Mouse (Mus musculus) kidney, adult 18-20 months (tissue): ENCODE results near the gene Gm20538.

Source experiments
- DNase-seq: peaks from one replicate; pipeline ENCODE4 v3.0.0; 2021

The Gm20538 gene

DNA sequence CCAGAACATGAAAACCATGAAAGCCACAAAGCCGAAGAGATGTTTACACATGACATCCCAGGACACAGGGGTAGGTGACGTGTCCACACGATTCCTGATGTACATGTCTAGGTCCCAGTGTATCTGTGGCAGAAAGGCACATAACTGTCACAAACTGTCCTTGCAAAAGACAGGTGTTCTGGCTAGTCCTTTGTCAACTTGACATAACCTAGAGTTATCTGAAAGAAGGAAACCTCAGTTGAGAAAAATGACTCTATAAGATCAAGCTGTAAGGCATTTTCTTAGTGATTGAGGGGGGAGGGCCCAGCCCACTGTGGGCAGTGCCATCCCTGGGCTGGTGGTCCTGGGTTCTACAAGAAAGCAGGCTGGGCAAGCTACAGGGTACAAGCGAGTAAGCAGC is at the start of gene Gm20538:
Gm20538 (minus strand) TSS at position 101 of the 400 bp plus-strand sequence.
- DNase-seq = no peak

DNA sequence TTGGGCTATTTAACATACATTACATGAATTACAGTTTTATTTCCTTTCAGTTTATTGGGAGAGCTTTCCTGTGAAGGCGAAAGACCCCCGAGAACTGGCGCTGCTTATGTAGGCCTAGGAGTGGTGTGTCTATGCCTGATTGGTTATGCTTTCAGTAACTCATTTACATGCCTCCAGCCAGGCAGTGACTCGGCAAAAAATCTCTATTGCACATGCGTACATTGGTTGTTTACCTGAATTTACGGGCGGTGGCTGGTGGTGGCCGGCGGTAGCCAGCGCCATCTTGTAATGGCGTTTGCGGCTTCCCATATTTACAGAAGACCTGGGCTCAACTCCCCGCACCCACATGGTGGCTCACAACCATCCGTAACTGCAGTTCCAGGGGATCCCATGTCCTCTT is 41.5 kb upstream of the Gm20538 start:
- DNase-seq = no peak

DNA sequence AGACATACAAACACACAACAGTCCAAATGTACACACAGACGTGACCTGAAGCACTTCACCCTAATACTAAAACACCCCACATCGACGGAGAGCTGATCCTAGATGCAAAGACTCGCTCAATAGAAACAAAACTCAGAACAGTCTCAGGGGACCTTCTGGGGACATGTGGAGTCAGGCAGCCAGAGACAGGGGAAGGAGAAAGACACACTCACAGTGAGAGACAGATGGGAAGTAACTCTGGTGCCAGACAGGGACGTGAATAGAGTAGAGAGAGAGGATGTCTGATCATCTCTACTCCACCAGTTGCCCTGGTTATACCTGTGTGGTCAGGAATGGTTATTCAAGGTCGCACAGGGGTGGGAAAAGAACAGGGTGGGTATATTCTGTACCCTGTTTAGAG is 39.0 kb upstream of the Gm20538 start:
- DNase-seq = no peak

DNA sequence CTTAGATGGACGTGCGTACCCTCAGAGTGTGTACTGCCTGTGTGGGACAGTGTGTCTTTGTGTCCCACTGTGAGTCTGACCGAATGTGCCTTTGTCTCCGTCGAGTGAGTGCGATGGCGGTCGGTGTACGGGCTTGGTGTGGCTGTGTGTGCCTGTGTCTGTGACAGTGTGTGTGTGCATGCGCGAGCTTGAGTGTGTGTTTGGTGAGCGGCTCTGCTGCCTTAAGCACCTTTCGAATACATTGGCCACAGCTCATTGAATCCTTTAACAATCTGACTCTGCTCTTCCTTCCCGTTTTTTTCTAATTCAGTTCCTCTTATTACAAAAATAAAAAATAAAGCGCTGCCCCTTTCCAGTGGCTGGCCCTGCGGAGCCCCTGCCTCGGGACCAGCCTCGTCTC is 38.4 kb upstream of the Gm20538 start:
- no peak for DNase-seq

DNA sequence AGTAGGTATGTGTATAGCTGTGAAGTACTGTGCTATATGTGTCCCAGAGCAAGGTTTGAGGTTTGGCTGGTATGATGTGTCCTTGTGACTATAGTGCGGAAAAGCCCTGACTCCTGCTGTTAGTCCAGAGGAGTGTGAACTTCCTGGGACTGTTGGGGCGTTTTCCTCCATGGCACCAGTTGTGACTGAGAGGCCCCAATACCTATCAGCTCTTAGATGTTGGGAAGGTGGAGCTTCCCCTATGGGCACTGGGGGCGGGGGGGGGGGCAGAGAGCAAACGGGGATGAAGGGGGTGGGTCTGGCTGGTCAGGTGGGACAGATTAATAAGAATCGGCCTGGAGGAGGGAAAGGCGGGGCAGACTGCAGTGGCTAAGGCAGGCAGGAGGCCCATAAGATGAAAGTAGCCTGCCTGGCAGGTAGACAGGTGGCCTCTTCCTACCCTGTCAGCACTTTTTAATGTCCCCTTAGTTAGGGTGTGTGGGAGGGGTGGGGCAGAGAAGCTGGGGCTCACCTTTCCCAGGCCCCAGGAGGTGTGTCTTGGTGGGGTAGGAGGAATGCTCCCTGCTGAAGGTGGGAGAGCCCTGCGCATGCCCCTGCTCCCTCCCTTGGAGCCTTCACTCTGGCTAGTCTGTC is 37.1 kb upstream of the Gm20538 start:
- no peak for DNase-seq

DNA sequence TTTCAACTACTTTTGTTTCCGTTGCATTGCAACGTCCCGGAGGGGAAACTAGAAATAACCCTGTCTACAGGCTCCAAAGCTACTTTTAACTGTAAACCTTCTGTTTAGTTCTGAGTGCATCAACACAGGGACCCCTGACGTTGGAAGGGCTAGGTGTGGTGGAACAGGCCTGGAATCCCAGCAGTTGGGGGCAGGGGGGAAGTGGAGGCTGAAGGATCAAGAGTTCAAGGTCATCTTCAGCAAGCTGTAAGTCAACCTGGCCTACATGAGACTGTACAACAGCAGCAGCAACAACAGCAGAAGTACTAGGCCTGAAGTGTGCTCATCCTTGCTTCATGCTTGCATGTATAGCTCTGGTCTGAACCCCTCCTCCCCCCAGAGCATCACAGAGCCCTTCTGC is 35.4 kb upstream of the Gm20538 start:
- DNase-seq = no peak

DNA sequence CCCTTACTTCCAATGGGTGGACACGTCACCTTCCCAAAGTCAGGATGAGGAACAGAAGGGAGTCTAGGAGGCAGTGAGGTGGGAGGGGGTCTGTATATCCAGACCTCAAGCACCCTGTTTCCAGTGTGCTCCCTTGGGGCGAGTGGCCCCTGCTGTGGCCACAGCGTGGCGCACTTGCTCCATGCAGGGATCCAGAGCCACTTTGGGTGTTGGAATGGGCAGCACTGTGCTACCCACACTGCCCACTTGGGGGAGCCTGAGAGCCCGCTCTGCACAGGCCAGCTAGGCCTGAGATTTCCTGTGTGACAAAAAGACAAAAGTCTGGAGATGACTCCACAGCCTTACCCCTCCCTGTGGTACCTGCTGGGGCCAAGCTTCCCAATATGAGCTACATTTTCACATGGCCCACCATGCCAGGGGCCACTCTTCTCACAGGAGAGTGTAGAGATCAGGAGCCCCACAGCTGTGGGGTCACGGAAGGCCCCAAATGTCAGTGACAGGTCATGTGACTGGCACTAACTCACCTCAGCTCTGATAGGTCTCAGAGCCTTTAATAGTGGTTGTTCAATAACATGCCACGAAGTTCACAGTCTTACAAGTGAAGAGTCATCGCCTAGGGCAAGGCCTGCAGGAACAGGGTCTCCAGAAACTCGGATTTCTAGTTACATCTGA is 30.1 kb upstream of the Gm20538 start:
- peak; percentile 94 for DNase-seq

DNA sequence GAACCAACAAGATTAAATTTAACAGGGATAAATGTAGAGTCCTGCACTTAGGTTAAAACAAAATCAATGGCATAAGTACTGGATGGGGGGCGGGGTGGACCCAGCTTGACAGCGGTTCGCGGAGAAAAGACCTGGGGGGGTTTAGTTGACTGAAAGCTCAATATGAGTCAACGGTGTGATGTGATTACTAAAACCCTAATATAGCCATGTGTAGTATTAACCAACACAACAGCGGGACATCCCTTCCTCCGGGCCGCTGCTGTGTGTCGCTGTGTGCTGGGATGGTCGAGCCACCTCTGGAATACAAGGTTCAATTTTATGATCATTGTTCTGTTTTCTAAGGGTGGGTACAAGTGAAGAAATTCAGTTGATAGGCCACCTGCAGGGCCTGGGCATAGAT is 29.5 kb upstream of the Gm20538 start:
- no peak for DNase-seq

DNA sequence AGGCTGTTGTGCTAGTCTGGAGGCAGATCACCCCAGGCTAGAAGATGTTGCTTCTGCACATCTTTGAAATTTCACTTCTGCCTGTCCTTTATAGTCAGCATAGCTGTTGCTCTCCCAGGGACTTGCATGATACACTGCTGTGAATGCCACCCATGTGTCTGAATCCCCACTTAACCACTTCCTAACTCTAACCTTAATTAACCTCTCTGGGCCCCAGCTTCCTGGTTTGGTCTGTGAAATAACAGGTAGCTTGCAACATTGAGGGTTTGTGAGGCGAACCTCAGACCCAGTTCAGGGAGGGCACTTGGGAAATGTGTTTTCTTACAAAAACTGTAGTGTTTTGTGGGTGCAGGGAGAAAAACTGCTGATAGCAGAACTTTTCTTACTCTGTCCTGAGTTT is 25.4 kb upstream of the Gm20538 start:
- no peak for DNase-seq

DNA sequence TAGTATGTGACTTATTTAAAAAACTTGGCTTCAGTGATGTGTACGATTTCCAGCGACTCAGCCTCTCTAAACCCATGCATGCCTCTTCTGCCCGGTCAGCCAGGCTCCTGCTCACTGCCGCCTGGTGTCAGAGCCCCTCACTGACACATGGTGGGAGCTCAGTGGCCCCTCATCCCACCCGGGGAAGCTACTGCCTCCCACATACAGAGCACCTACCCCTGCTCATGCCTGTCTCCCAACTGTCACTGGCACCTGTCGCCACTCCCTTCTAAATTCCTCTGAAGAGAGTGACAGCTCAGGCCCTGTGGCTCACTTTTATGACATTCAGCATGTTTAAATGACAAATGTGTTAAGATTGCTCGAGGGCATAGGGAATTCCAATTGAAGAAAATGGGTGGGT is 23.6 kb upstream of the Gm20538 start:
- no peak for DNase-seq

DNA sequence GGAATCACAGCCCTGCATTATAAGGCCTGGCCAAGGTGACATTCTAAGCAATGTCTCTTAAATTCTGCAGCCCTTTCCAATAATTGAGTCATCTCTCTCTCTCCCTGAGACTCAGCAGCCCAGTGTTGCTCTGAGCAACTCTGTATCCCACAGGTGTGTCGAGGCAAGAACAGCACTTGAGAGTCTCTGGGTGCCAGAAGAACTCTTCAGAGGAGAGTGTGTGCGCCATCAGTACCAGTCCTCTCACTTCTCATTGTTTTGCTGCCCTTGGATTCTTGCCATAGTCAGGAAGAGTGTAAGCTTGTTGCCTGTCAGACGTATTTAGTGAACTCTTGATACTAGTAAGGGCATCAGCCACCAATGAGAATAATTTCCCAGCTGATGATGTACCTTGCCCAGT is 15.1 kb upstream of the Gm20538 start:
- no peak for DNase-seq

DNA sequence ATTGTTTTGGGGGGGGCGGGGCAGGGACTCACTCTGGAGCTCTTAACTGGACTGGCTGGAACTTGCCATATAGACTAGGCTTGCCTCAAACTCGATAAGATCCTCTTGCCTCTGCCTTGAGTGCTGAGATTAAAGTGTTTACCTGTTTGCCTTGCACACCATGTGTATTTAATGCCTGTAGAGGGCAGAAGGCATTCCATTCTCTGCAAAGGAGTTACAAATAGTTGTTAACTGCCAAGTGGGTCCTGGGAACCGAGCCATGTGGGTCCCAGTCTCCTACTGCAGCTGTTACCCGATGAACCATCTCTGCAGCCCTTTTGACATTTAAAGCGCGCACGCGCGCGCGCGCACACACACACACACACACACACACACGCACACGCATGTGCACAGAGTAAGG is 11.4 kb upstream of the Gm20538 start:
- DNase-seq = no peak

DNA sequence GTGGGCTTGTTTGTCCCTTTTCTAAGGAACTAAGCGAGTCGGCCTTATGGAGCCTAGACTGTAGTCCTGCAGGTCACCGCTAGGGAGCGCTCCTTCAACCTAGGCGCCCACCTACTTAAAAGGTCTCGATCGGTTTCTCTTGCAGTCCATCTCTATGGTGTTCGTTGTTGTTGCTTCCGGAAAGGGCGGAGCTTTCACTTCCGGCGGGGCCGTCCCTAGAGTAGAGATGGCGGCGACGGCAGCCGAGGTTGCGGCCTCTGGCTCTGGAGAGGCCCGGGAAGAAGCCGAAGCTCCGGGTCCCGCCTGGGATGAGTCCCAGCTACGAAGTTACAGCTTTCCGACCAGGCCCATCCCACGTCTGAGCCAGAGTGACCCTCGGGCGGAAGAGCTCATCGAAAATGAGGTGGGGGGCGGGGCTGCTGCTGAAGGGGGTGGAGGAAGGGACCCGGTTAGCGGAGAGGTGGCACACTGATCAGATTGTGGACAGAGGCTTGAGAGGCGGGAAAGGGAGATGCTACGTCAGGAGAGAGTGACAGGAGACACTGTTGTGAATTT is 10.1 kb upstream of the Gm20538 start, which contains the start of gene Hif1an:
Hif1an (plus strand) TSS at position 199 of the 555 bp plus-strand sequence.
- peak; percentile 96 for DNase-seq

DNA sequence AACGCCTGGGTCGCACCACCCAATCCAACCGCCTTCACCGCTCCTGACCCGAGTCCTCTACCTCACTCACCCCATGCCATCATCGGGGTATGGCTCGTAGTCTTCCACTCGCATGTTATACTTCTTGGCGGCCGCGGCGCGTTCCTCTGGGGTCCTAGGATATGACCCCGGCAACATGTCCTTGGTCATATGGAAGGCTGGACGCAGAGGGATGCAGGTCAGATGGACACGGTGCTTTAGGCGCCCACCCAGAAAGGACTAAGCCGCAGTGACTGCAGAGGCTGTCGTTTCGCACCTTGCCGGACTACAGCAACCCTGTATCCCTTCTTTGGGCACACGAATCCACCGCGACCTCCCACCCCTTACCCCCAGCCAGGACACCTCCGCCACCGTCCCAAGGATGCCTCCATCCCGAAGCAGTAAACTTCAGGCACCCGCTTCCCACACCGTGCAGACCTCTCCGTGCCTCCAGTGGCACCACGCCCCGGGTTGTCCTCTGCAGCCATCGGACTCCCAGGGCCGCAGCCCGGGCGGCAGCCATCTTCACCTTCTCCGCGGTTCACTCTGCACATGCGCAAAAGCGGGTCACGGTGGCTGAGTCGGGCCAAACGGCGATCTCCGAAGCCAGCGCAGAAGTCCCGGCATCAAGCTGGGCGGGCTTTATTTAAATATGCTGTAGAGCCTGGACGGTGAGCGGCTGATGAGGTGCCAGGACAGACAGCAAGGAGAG is 2.4 kb upstream of the Gm20538 start, which contains the start of gene Ndufb8:
Ndufb8 (minus strand) TSS at position 580 of the 730 bp plus-strand sequence.
- DNase-seq = peak; percentile 95

DNA sequence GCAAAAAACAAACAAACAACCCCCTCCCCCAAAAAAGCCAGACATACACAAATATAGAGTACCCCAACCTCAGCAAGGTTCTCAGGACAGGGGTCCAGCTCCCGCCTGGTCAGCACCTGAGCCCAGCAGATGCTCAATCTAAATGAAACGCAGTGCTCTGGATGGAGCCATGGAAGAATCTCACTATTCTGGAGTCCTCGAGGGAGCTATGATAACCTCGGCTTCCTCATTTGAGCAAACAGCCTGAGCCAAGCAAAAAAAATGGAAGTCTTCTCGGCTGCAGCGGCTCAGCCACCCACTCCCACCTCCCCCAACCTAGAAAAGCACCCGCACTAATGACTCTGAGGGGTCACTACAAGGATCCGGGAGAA is 1.8 kb upstream of the Gm20538 start:
- no peak for DNase-seq

DNA sequence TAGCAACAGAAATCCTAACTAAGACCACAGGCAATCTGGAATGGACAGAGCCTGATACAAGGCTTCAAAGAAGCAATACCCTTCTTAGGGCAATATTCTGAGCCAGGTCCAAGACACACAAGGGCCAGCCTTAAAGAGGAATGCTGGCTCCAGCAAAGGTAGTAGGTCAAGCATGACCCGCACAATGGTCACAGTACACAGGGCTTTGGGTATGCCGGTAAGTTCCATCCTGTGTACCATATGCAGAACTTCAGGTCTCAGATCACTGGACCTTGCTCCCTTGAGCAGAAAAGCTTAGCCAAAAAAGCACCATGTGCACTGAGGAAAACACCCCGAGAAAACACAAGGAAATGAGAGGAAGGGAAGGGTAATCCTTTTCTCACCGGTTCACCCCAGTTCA is 655 bp upstream of the Gm20538 start:
- DNase-seq = peak; percentile 42

DNA sequence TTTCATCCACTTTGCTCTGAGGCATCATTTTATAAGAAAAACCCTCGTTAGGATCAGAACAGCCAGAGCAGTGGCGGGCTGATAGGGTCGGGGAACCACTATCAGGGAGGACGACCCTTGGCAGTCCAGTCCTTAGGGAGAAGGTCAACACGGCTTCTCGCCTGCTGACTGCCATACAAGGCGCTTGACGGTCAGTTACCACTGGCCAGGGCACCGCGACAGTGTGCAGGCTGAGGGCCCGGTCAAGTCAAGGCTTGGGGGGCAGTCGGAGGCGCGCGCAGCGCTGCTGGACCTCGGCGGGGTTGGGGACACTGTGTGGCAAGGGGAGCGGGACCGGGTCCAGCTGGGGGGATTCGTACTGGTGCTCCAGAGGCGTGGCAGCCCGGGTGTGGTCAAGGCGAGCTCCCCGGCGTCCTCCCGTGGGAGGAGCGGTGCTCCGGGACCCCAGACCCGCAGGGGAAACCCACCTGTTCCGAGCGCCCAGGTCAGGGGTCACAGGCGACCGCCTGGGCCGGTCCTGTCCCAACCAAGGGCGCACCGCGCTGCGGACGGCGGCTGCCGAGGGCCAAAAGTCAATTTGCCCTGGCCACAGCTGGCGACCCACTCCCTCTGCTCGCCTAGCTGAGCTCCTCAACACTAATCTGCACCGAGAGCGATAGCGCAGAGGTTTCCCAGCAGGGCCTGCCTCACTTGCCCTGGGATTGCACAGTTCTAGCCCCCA is 7.2 kb downstream of the Gm20538 start, which contains the start of gene Sec31b:
Sec31b (minus strand) TSS at position 544 of the 721 bp plus-strand sequence.
- peak; percentile 77 for DNase-seq

DNA sequence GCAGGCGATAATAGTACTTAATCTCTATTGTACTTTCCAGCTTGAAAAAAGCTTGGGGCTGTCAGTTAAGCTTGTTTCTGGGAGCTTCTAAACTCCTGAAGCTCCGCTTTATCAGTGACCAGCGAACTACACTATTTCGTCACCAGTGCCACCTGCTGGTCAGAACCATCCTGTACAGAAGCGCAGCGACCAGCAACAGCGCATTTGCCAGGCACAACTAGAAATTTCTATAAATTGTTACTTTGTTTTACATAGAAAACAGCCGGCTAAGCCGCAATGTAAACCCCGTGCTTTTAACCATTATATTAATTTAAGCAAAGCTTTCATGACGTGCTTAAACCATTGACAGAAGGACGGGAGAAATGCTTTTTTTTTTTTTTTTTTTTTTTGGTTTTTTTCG is 7.9 kb downstream of the Gm20538 start:
- DNase-seq = peak; percentile 79

DNA sequence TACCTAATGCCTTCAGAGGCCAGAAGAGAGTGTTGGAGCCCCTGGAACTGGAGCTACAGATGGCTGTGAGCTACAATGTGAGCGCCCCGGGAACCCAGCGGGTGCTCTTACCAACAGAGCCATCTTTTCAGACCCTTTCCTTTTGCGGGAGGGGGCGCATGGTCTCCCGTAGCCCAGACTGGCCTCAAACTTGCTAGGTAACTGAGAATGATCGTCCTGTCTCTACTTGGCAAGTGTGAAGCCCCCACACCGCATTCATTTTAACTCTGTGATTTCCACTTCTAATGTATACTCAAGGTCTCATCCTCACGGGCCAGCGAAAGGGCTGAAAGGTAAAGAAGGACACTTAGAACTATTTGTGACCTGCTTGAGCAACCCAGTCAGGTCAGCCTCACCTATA is 8.3 kb downstream of the Gm20538 start:
- DNase-seq = no peak

DNA sequence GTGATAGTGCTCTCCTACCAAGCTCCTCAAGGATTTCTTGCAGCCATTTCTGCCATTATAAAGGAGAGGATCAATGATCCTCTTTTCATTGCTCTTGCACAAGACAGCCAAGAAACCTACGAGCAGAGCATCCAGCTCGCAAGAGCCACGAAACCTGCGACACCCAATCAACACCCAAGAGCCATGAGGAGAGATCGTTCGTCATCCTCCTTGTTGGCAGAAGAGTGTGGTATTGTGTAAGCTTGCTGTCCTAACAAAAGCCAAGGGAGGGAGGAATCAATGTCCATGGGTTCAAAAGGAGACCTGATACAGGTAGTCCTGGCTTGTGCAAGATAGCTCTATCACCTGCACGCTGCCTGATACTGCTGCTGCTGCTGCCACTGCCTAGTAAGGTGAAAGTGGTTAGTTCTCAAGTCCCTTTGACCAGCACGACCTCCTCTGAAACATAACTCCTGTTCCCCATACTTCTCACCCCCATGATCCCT is 9.9 kb downstream of the Gm20538 start:
- no peak for DNase-seq

DNA sequence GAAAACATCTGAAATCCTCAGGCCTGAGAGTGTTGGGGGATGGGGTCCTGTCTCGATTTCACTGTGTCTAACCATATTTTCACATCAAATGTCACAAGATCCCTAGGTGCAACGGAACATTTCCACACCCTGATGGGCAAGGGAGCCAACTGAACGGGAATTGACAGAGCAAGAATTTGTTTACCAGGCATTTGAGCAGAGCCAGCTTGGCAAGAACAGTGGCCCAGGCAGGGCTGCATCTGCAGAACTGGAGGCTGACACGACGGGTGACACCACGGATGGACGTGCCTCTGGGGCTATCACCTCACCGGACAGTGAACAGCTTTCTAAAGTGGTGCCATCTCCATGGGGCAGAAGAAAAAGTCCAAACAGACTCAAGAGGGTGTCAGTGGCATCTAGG is 15.2 kb downstream of the Gm20538 start:
- no peak for DNase-seq

DNA sequence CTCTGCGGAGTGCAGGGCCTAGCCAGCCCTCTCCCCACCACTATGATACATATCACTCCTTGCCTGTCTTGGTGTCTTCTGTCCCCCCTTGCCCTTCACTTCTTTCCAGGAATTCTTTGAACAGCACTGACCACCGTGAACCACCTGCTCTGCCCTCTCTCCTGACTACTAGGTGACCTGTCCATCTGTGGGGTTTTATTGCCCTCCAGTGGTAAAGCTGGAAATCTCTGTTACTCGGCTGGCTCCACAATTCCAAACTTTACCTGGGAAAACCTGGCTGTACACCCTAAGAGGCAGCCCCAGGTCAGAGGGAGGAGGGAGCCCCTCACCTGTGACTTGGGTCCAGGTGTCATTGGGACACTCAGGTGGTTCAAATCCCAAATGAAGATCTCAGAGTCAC is 17.3 kb downstream of the Gm20538 start:
- no peak for DNase-seq

DNA sequence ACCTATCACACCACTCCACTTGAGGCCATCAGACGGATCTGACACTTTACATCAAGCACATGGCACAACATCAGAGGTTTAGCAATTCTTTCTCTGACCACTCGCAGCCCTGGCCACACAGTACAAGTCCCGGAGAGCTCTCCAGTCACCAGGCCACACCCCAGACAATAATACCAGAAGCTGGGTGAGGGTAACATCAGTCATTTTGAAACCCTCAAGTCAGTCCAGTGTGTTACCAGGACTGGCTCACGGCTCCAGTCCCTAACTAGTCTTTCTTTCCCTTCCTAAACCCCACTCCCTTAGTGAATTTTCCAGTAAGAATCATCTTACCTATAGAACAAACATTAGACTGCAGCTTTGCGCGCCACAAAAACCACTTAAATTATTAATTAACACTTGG is 22.6 kb downstream of the Gm20538 start:
- DNase-seq = no peak
